Mouse (Mus musculus): ENCODE data around the gene Inpp5a. TPM values are rescaled to one million over a fixed set of nuclear protein-coding genes. Genes with fewer than 3 reads are reported as not detected.

Gene Inpp5a
- polyA plus RNA-seq (2021; fragmentation: Nextera tagmentation) = 6.8 and 24.2 TPM in 2 replicates
- long read RNA-seq, experiment 1, partial matches to known transcripts = 13 of 25 reads
- long read RNA-seq, experiment 1, other reads (novel, unspliced or antisense) = 10 of 25 reads
- long read RNA-seq, experiment 2, partial matches to known transcripts = 10 of 14 reads
- long read RNA-seq, experiment 2, other reads (novel, unspliced or antisense) = 4 of 14 reads

DNA sequence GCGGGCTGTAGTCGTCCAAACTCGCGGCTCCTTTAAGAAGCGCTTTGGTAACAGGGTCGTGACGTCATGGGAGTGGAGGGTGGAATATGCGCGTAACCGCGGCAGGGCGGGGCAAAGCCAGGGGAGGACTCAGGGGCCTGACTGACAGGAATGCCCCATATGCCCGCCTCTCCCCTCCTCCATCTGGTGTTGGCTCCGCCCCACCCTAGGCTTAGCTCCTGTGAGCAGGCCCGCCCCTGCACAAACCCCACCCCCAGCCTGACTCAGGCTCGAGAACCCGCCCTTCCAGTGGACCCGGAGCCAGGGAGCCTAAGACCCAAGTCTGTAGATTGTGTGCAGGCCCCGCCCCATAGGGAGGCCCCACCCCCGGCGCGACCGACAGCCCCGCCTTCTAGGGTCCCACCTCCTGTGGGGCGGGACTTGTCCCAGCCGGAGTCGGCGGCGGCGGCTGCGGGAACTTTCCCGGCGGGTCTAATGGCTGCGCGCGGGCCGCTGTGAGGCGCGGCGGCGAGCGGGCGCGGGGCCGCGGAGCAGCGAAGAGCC is at the start of gene Inpp5a:
Inpp5a (plus strand) TSS at position 440 of the 543 bp plus-strand sequence.

DNA sequence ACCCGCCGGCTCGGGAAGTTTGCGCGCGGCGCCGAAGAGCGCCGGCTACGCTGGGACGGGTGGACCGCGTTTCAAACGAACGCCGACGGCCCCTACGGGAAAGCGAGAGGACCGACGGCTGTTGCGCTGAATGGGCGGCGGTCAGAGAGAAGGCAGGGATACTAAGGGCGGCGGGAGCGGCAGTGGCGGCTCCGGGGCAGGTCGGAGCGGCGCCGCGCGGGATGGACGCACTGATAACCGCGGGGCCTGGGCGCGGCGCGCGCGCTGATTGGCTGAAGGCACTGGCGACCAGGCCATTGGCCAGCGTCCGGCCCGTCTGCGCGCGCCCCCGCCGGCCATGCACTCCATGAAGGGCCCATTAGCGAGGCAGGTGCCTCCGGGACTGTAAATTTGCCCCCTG is 193.7 kb downstream of the Inpp5a start, which contains the start of gene Nkx6-2:
Nkx6-2 (minus strand) TSS at position 203 of the 400 bp plus-strand sequence.

Other genes starting within 250 kb of the Inpp5a start
- gene Lrrc27, start 176.1 kb upstream of the Inpp5a start, polyA plus RNA-seq (2021; fragmentation: Nextera tagmentation) = 5.7 and 10.6 TPM in 2 replicates
- gene Stk32c, start 175.8 kb upstream of the Inpp5a start, polyA plus RNA-seq (2021; fragmentation: Nextera tagmentation) = 1.8 and 9.0 TPM in 2 replicates
- 4.7 and 6.8 TPM in 2 replicates for gene Pwwp2b, start 140.6 kb upstream of the Inpp5a start, polyA plus RNA-seq (2021; fragmentation: Nextera tagmentation)
- 6.4 and 34.5 TPM in 2 replicates for gene Nkx6-2, start 193.7 kb downstream of the Inpp5a start, polyA plus RNA-seq (2021; fragmentation: Nextera tagmentation)

All from left cerebral cortex, adult 6 months (tissue).